Mouse (Mus musculus) gastrocnemius, adult 2 months (tissue): ENCODE data around the gene Ccdc187. TPM values are rescaled to one million over a fixed set of nuclear protein-coding genes. Genes with fewer than 3 reads are reported as not detected.

Experiments
- DNase-seq: peaks from one replicate; pipeline ENCODE4 v3.0.0; 2022
- H3K27ac ChIP-seq: fragments of 200-600 bp; 2 replicates; pipeline ENCODE4 v1.8.1; 2022; ENCODE audit warnings: mild to moderate bottlenecking
- H3K4me3 ChIP-seq: fragments of 200-600 bp; 2 replicates; pipeline ENCODE4 v1.8.1; 2022; ENCODE audit warnings: mild to moderate bottlenecking, moderate library complexity
- CTCF ChIP-seq: fragments of 200-600 bp; IDR thresholded peaks from 2 replicates; pipeline ENCODE4 v1.8.1; 2022; ENCODE audit warnings: antibody characterized with exemption, mild to moderate bottlenecking, moderate library complexity
- intact Hi-C: fragments of 180-260 bp; cut with DNase I; formaldehyde crosslinking; loops from one replicate; pipeline ENCODE4 v1.15.1; 2025
- long read RNA-seq, 2 experiments: library from polyadenylated mRNA; stranded (forward); transcript quantifications; one replicate each; pipeline ENCODE4 v2.0.0; 2021
- total RNA-seq, 2 experiments: library from RNA; stranded (reverse); gene quantifications; 2 replicates each; pipeline ENCODE4 v1.2.3; 2021

Gene Ccdc187
- total RNA-seq: not detected
- long read RNA-seq, experiment 1: 0 reads
- long read RNA-seq, experiment 2: 0 reads

GRCm38 (mm10) chr2:26294457-26294856, at the start of gene Ccdc187:
Gene Ccdc187 (minus strand): TSS chr2:26294557.
- Histone ChIP-seq H3K4me3 (no peak within 1 kb of the TSS), H3K27ac (no peak within 1 kb of the TSS)
- no peak for DNase-seq
- intact Hi-C loops: no loop called here
- no peak for TF ChIP-seq CTCF

- Histone ChIP-seq H3K27ac (peak overlapping the region; percentile 66), H3K4me3 (no peak overlapping the region)
- intact Hi-C loops: no loop called here
- no peak for TF ChIP-seq CTCF
- DNase-seq: no peak
Measured at GRCm38 (mm10) chr2:26342609-26343490, 48.5 kb upstream of the Ccdc187 start.

GRCm38 (mm10) chr2:26342044-26342443, 47.7 kb upstream of the Ccdc187 start:
- no peak for TF ChIP-seq CTCF
- intact Hi-C loops: no loop called here
- DNase-seq: peak; percentile 79
- no peak overlapping the region for H3K4me3 ChIP-seq
- H3K27ac ChIP-seq: peak overlapping the region; percentile 66

GRCm38 (mm10) chr2:26341510-26341981, 47.2 kb upstream of the Ccdc187 start:
- H3K4me3 ChIP-seq: no peak overlapping the region
- no peak for TF ChIP-seq CTCF
- DNase-seq: no peak
- H3K27ac ChIP-seq: peak overlapping the region; percentile 66
- intact Hi-C loops: no loop called here

GRCm38 (mm10) chr2:26339204-26339551, 44.8 kb upstream of the Ccdc187 start:
- TF ChIP-seq CTCF: no peak
- no peak overlapping the region for H3K4me3 ChIP-seq
- no peak for DNase-seq
- intact Hi-C loops: no loop called here
- no peak overlapping the region for H3K27ac ChIP-seq

GRCm38 (mm10) chr2:26338302-26339203, 44.2 kb upstream of the Ccdc187 start:
- no peak for TF ChIP-seq CTCF
- Histone ChIP-seq H3K27ac (peak overlapping the region; percentile 24; the same call in 1 of the 2 replicates), H3K4me3 (no peak overlapping the region)
- intact Hi-C loops: no loop called here
- no peak for DNase-seq

GRCm38 (mm10) chr2:26330702-26331101, 36.3 kb upstream of the Ccdc187 start:
- no peak overlapping the region for H3K4me3 ChIP-seq
- H3K27ac ChIP-seq: peak overlapping the region; percentile 51
- DNase-seq: no peak
- intact Hi-C loops: no loop called here
- no peak for TF ChIP-seq CTCF

- intact Hi-C loops: no loop called here
- DNase-seq: no peak
- peak overlapping the region; percentile 63 for H3K27ac ChIP-seq
- TF ChIP-seq CTCF: no peak
- H3K4me3 ChIP-seq: no peak overlapping the region
Measured at GRCm38 (mm10) chr2:26330056-26330468, 35.7 kb upstream of the Ccdc187 start.

- intact Hi-C loops: loop anchor here (5.0 kb wide), 1 partner anchor 233 kb away; no protein-coding TSS in a partner anchor
- H3K4me3 ChIP-seq: no peak overlapping the region
- no peak for TF ChIP-seq CTCF
- peak; percentile 68 for DNase-seq
- peak overlapping the region; percentile 63 for H3K27ac ChIP-seq
Measured at GRCm38 (mm10) chr2:26329402-26329801, 35.0 kb upstream of the Ccdc187 start.

GRCm38 (mm10) chr2:26327852-26328251, 33.5 kb upstream of the Ccdc187 start:
- H3K4me3 ChIP-seq: no peak overlapping the region
- no peak for TF ChIP-seq CTCF
- DNase-seq: peak; percentile 40
- no peak overlapping the region for H3K27ac ChIP-seq
- intact Hi-C loops: loop anchor here (5.0 kb wide), 1 partner anchor 234 kb away; no protein-coding TSS in a partner anchor

GRCm38 (mm10) chr2:26325386-26326181, 31.2 kb upstream of the Ccdc187 start:
- DNase-seq: peak; percentile 80

GRCm38 (mm10) chr2:26324917-26325316, 30.6 kb upstream of the Ccdc187 start:
- no peak overlapping the region for H3K4me3 ChIP-seq
- intact Hi-C loops: loop anchor here (5.0 kb wide), 1 partner anchor 237 kb away; no protein-coding TSS in a partner anchor
- no peak overlapping the region; the same call in 1 of the 2 replicates for H3K27ac ChIP-seq
- peak; percentile 67 for TF ChIP-seq CTCF
- peak; percentile 60 for DNase-seq

More at GRCm38 (mm10) chr2:26325386-26326181, 31.2 kb upstream of the Ccdc187 start:
- peak; percentile 78 for TF ChIP-seq CTCF
- intact Hi-C loops: loop anchor here (5.0 kb wide), 1 partner anchor 237 kb away; no protein-coding TSS in a partner anchor
- Histone ChIP-seq H3K27ac (peak overlapping the region; percentile 20; the same call in 1 of the 2 replicates), H3K4me3 (no peak overlapping the region)
